Mouse (Mus musculus) cerebellum, adult 2 months (tissue): ENCODE measurements around the gene Tcp1.

ENCODE experiments used
- CTCF ChIP-seq: fragments of 200-500 bp; IDR thresholded peaks from 2 replicates; pipeline ENCODE4 v1.5.1; 2011; ENCODE audit warnings: low read depth, mild to moderate bottlenecking, control low read depth, low read length, moderate library complexity, borderline replicate concordance; ENCODE audit not compliant: insufficient read depth
- POLR2A ChIP-seq: fragments of 200-500 bp; IDR thresholded peaks from 2 replicates; pipeline ENCODE4 v1.6.1; 2011; ENCODE audit warnings: low read length, control low read depth, borderline replicate concordance; ENCODE audit not compliant: insufficient read depth

DNA sequence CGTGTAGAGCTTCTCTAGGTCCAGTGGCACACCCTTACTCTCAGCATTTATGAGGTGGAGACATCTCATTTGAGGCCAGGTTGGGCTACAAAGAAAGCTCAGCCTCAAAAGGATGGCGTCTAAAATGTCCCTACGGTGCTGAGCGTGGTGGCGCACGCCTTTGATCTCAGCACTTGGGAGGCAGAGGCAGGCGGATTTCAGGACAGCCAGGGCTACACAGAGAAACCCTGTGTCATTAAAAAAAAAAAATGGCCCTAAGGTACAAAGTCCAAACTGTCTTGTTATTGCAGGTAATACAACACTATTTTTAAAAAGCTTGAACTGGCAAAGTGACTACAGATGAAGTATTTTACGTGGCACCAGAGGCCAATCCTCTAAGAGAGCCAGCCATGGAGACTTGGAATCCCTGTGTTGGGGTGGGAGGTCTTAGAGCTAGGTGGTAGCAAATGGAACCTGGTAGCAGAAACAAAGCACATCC lies 10.2 kb downstream of the Tcp1 start:
- TF ChIP-seq CTCF: no peak
- TF ChIP-seq POLR2A: no peak
